Mouse (Mus musculus) 416B (cell line): ENCODE data around the gene Ksr2.
A peak's percentile ranks its signal among the peaks of the same experiment; 100 is the strongest.

Source experiments
- DNase-seq: peaks from one replicate; pipeline ENCODE4 v3.0.0; 2011; ENCODE audit warnings: low read depth

The Ksr2 gene

GRCm38 (mm10) chr5:117790071-117790470, 376.3 kb downstream of the Ksr2 start:
- no peak for DNase-seq

- no peak for DNase-seq
These were observed 378.1 kb downstream of the Ksr2 start for GRCm38 (mm10) chr5:117791875-117792274.

GRCm38 (mm10) chr5:117800849-117801248, 387.0 kb downstream of the Ksr2 start:
- DNase-seq = no peak

DNA sequence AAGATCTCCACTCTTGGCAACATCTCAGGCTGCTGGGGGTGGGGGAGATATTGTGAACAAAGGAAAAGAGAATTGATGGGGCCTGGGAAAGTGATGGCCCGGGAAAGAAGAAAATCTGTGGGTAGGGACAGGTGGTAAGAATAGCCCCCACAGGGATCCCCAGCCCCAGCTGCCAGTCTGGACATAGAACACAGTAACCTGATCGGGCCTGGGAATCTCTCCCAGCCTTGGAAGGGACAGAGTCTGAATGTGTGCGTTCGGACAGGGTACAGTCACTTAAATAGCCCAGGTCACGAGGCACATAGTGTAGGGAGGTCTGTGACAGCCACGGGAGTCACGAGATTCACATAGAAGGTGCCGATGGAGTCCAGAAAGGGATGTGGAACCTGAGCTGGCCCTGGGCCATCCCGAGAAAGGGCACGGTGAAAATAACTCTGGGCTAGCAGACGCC, 388.3 kb downstream of the Ksr2 start:
- DNase-seq = no peak

DNA sequence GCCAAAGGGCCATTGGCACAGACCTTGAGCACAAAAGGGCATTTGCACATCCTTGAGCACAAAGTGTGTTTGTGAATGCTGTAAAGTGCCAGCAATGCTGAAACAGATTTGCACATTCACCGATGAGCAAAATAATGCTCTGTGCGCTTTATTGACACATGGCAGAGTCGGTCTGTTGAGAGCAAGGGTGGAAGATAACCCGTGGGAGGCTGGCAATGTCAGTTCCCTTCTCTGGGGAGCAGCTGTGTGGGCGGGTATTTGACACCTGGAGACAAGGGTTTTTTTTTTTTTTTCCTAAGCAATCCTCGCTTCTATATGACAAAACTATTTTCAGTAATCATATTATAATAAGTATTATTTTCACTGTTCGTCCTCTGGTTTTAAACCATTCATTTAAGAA, 389.8 kb downstream of the Ksr2 start:
- no peak for DNase-seq

GRCm38 (mm10) chr5:117810930-117811329, 397.1 kb downstream of the Ksr2 start:
- DNase-seq = no peak

GRCm38 (mm10) chr5:117818800-117819199, 405.0 kb downstream of the Ksr2 start:
- no peak for DNase-seq

DNA sequence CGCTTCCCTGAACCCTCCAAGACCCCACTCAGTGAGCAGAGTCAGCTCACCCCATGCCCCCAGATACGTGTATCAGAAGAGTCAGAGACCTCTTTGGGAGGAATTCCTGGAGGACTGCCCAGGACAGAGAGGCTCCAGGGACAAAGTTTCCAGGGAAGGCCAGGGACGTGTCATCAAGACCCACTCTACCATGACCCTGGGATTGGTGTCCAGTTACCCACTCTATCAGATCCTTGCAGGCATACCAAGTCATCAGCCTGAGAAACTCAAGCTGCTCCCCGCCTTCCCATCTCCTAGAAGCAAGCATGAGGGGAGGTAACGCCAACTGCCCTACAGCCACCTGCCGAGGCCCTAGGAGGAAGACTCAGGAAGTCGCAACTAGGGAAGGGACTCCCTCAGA, 406.6 kb downstream of the Ksr2 start:
- no peak for DNase-seq

DNA sequence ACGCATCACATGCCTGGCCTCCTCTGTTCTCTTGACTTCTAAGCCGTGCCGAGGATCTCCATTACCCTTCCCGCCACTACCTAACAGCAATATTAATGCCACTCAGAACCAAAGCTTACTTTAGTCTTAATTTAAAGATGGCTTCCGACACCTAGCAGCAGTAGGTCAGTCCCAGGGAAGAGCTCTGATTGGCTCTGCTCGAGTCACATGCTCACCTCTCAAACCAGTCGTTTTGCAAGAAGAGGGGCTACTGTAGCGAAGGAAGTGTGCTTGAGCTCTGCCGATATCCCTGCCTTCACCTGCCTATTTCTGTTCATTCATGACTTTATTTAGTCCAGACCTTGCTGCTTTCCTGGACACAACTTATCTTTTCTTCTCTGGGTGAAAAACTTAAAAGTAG, 410.0 kb downstream of the Ksr2 start:
- no peak for DNase-seq

DNA sequence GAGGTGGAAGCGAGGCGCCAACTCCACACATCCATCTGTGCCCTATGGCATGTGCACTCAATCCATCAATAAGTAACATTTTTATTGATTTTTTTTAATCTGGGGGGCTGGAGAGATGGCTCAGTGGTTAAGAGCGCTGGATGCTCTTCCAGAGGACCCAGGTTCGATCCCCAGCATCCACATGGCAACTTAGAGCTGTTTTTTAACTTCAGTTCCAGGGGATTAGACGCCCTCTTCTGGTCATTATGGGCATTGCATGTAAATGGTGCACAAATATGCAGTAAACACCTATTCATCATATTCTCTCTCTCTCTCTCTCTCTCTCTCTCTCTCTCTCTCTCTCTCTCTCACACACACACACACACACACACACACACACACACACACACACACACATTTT, 410.7 kb downstream of the Ksr2 start:
- DNase-seq = peak; percentile 15
